Mouse (Mus musculus): ENCODE measurements around the gene Prkcb.

Gene Prkcb

GRCm38 (mm10) chr7:122397699-122398098, 109.1 kb downstream of the Prkcb start:
- peak; percentile 50 for DNase-seq (ENCODE audit: low read depth, low spot score)

GRCm38 (mm10) chr7:122402041-122402440, 113.5 kb downstream of the Prkcb start:
- DNase-seq (ENCODE audit: low read depth, low spot score) = peak; percentile 54

GRCm38 (mm10) chr7:122403343-122403742, 114.8 kb downstream of the Prkcb start:
- DNase-seq (ENCODE audit: low read depth, low spot score) = no peak

- peak; percentile 29 for DNase-seq (ENCODE audit: low read depth, low spot score)
These were observed 116.2 kb downstream of the Prkcb start for GRCm38 (mm10) chr7:122404571-122405393.

GRCm38 (mm10) chr7:122406625-122407024, 118.1 kb downstream of the Prkcb start:
- DNase-seq (ENCODE audit: low read depth, low spot score) = no peak

GRCm38 (mm10) chr7:122409945-122410344, 121.4 kb downstream of the Prkcb start:
- no peak for DNase-seq (ENCODE audit: low read depth, low spot score)

GRCm38 (mm10) chr7:122410873-122411272, 122.3 kb downstream of the Prkcb start:
- no peak for DNase-seq (ENCODE audit: low read depth, low spot score)

GRCm38 (mm10) chr7:122413231-122413630, 124.7 kb downstream of the Prkcb start:
- no peak for DNase-seq (ENCODE audit: low read depth, low spot score)

GRCm38 (mm10) chr7:122414146-122414545, 125.6 kb downstream of the Prkcb start:
- DNase-seq (ENCODE audit: low read depth, low spot score) = peak; percentile 68

GRCm38 (mm10) chr7:122414608-122415007, 126.1 kb downstream of the Prkcb start:
- no peak for DNase-seq (ENCODE audit: low read depth, low spot score)

GRCm38 (mm10) chr7:122415387-122415786, 126.8 kb downstream of the Prkcb start:
- no peak for DNase-seq (ENCODE audit: low read depth, low spot score)

GRCm38 (mm10) chr7:122415904-122416303, 127.4 kb downstream of the Prkcb start:
- DNase-seq (ENCODE audit: low read depth, low spot score) = no peak

GRCm38 (mm10) chr7:122418551-122418950, 130.0 kb downstream of the Prkcb start:
- no peak for DNase-seq (ENCODE audit: low read depth, low spot score)

GRCm38 (mm10) chr7:122423816-122424215, 135.3 kb downstream of the Prkcb start:
- DNase-seq (ENCODE audit: low read depth, low spot score) = no peak

GRCm38 (mm10) chr7:122429134-122429533, 140.6 kb downstream of the Prkcb start:
- DNase-seq (ENCODE audit: low read depth, low spot score) = no peak

- no peak for DNase-seq (ENCODE audit: low read depth, low spot score)
These were observed 143.8 kb downstream of the Prkcb start for GRCm38 (mm10) chr7:122432401-122432800.

- DNase-seq (ENCODE audit: low read depth, low spot score) = no peak
These were observed 144.8 kb downstream of the Prkcb start for GRCm38 (mm10) chr7:122433377-122433776.

- peak; percentile 8 for DNase-seq (ENCODE audit: low read depth, low spot score)
These were observed 146.4 kb downstream of the Prkcb start for GRCm38 (mm10) chr7:122434941-122435340.

- DNase-seq (ENCODE audit: low read depth, low spot score) = no peak
These were observed 147.0 kb downstream of the Prkcb start for GRCm38 (mm10) chr7:122435561-122435960.

- no peak for DNase-seq (ENCODE audit: low read depth, low spot score)
These were observed 148.8 kb downstream of the Prkcb start for GRCm38 (mm10) chr7:122437390-122437789.

- peak; percentile 76 for DNase-seq (ENCODE audit: low read depth, low spot score)
These were observed 156.5 kb downstream of the Prkcb start for GRCm38 (mm10) chr7:122445056-122445455.

GRCm38 (mm10) chr7:122452671-122453070, 164.1 kb downstream of the Prkcb start:
- no peak for DNase-seq (ENCODE audit: low read depth, low spot score)

- peak; percentile 91 for DNase-seq (ENCODE audit: low read depth, low spot score)
These were observed 170.8 kb downstream of the Prkcb start for GRCm38 (mm10) chr7:122459203-122459965.
